In the genomic region with DNA sequence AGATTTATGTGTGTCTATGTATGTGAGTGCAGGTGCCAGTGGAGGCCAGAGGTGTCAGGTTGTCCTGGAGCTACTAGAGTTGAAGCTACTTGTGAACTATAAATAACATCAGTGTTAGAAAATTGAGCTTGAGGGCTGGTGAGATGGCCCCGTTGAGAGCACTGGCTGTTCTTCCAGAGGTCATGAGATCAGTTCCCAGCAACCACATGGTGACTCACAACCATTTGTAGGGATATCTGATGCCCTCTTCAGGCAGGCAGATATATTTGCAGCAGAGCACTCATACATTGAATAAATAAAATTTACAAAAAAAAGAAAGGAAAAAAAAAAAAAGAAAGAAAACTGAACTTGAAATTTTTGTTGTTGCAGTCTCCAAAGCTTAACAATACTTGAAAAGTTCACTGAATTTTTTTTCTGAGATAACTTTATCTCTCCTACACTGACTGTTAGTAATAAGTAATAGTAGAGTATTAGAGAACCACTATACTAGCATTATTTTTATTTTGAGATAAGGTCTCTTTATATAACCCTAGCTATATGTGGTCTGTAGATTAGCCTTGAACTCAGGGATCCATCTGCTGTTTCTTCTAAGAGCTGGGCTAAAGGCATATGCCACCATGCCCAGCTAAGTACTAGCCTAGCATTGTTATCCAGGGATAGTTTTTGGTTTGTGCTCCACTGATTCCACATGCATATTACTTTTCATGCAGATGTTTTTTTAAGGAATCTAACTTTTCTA, we compare ENCODE assay signal across 24 mouse cellular contexts. TPM values are rescaled to one million over a fixed set of nuclear protein-coding genes. Genes with fewer than 3 reads are reported as not detected.
DNase-seq lines count a peak whose midpoint lies in the region; ATAC-seq and TF ChIP-seq lines count a peak whose summit lies in the region.
"Had no signal": no experiment of that assay in that cellular context is flagged by ENCODE, and none has a peak within 500 bp of the region (broad histone marks: within the 10 kb centered on the region; RNA-seq: fewer than 3 reads in every experiment).

No protein-coding gene starts in this region.

- TF ChIP-seq CTCF in layer of hippocampus, adult 2 months (conservative IDR thresholded peaks at IDR 0.05), result peak; percentile 35; the same call in 1 of the 2 replicates
- TF ChIP-seq CTCF in E14TG2a.4 (conservative IDR thresholded peaks at IDR 0.05; ENCODE audit: low read length), result peak; percentile 26
- peak in 1 of 3 experiments; percentile 49; a peak in 2 of 6 replicates for TF ChIP-seq CTCF in MEL (IDR thresholded peaks at IDR 0.05 in 2 of 3, conservative IDR thresholded peaks at IDR 0.05 in 1 of 3; ENCODE audit: control insufficient read depth in 1 of 3, insufficient read depth in 1 of 3, low read depth in 2 of 3, low read length in 3 of 3, poor library complexity in 1 of 3, severe bottlenecking in 1 of 3)
- TF ChIP-seq CTCF in liver, postnatal 0 days (IDR thresholded peaks at IDR 0.05; ENCODE audit: low read depth), result 0 out of 2 replicates have a peak, but pooled peaks have one; percentile 2

- H3K79me2 ChIP-seq in MEL (ENCODE audit: control insufficient read depth, insufficient read depth, low read length, poor library complexity), result peaks cover 30% of the 10 kb centered on the region

- WGBS in liver, postnatal 0 days (ENCODE audit: insufficient replicate concordance), result 63% methylated on average over 1 of the region's 1 CpGs
- WGBS in midbrain, embryonic 10.5 days, result 79% methylated on average over 1 of the region's 1 CpGs

- 0 out of 4 replicates have a peak, but pooled peaks of 1 of the 2 experiments have one; percentile 19 for TF ChIP-seq EP300 in MEL (IDR thresholded peaks at IDR 0.05; ENCODE audit: low read depth in 1 of 2, low read length in 2 of 2)
- no peak for TF ChIP-seq EP300 in liver, postnatal 0 days (IDR thresholded peaks at IDR 0.05; ENCODE audit: low read depth)

- no peak overlapping the region for H3K9ac ChIP-seq in MEL (ENCODE audit: control insufficient read depth, low read depth, low read length, poor library complexity, severe bottlenecking)
- H3K9ac ChIP-seq in liver, postnatal 0 days (replicated peaks), result no peak overlapping the region
- H3K9ac ChIP-seq: embryonic facial prominence, embryonic 15.5 days; heart, embryonic 15.5 days; hindbrain, embryonic 14.5 days; lung, embryonic 14.5 days; midbrain, embryonic 12.5 days; neural tube, embryonic 15.5 days had no signal

- TF ChIP-seq POLR2A in MEL (IDR thresholded peaks at IDR 0.05; ENCODE audit: control insufficient read depth in 1 of 2, insufficient read depth in 1 of 2, low read depth in 1 of 2, low read length in 2 of 2, poor library complexity in 1 of 2), result no peak

- H3K4me1 ChIP-seq in E14TG2a.4 (replicated peaks; ENCODE audit: low read depth, low read length) (peaks cover 47% of the 10 kb centered on the region), MEL (ENCODE audit: control insufficient read depth in 1 of 2, insufficient read depth in 2 of 2, low read length in 2 of 2) (peaks cover 3 to 9% of the 10 kb centered on the region in 2 experiments; a peak in 2 of 4 replicates)
- H3K4me1 ChIP-seq in liver, postnatal 0 days (ENCODE audit: insufficient read depth), result no peaks in the 10 kb centered on the region
- H3K4me1 ChIP-seq in midbrain, embryonic 10.5 days, result peaks cover 6% of the 10 kb centered on the region; the same call in 1 of the 2 replicates
- H3K4me1 ChIP-seq: embryonic facial prominence, embryonic 15.5 days; forebrain, embryonic 10.5 days; heart, embryonic 15.5 days; midbrain, embryonic 12.5 days; neural tube, embryonic 15.5 days had no signal

- no peak for ATAC-seq in liver, postnatal 0 days
- ATAC-seq: forebrain, embryonic 16.5 days; inflammation-experienced regulatory T-cells, adult 6 months had no signal

- H3K4me2 ChIP-seq in liver, postnatal 0 days (ENCODE audit: low read depth, low read length), result no peak overlapping the region
- H3K4me2 ChIP-seq: embryonic facial prominence, embryonic 15.5 days; heart, embryonic 15.5 days; hindbrain, embryonic 14.5 days; lung, embryonic 14.5 days; midbrain, embryonic 12.5 days; neural tube, embryonic 15.5 days had no signal

- no peaks in the 10 kb centered on the region for H3K27me3 ChIP-seq in E14TG2a.4 (ENCODE audit: insufficient read depth, low read length)
- no peaks in the 10 kb centered on the region for H3K27me3 ChIP-seq in MEL (ENCODE audit: control insufficient read depth in 1 of 2, insufficient read depth in 2 of 2, low read length in 2 of 2)
- H3K27me3 ChIP-seq in liver, postnatal 0 days (ENCODE audit: insufficient read depth, low read length), result no peaks in the 10 kb centered on the region
- no peaks in the 10 kb centered on the region for H3K27me3 ChIP-seq in midbrain, embryonic 10.5 days (ENCODE audit: low read depth, poor library complexity, severe bottlenecking)
- H3K27me3 ChIP-seq: embryonic facial prominence, embryonic 15.5 days; heart, embryonic 15.5 days; midbrain, embryonic 12.5 days; neural tube, embryonic 15.5 days had no signal

- H3K9me3 ChIP-seq in E14TG2a.4 (ENCODE audit: low read length), result no peaks in the 10 kb centered on the region
- H3K9me3 ChIP-seq in MEL (replicated peaks; ENCODE audit: insufficient read depth, low read length), result no peaks in the 10 kb centered on the region
- H3K9me3 ChIP-seq in liver, postnatal 0 days (ENCODE audit: low read length), result no peaks in the 10 kb centered on the region
- H3K9me3 ChIP-seq in midbrain, embryonic 10.5 days (replicated peaks), result no peaks in the 10 kb centered on the region
- H3K9me3 ChIP-seq: embryonic facial prominence, embryonic 15.5 days; forebrain, embryonic 10.5 days; heart, embryonic 15.5 days; midbrain, embryonic 12.5 days; neural tube, embryonic 15.5 days had no signal

- no peak for DNase-seq in layer of hippocampus, adult 2 months (ENCODE audit: low spot score in 2 of 2)
- no peak for DNase-seq in layer of hippocampus, postnatal 25 days (ENCODE audit: extremely low spot score in 1 of 2, low spot score in 1 of 2)
- peak; percentile 41 for DNase-seq in MEL (ENCODE audit: low read depth, low spot score)
- no peak for DNase-seq in liver, postnatal 0 days
- no peak for DNase-seq in midbrain, embryonic 10.5 days (ENCODE audit: low spot score)
- no peak for DNase-seq in right cerebral cortex, adult 2 months (ENCODE audit: low spot score in 2 of 2)
- no peak for DNase-seq in kidney, postnatal 10 days
- DNase-seq: adrenal gland, postnatal 14 days; cerebellum, adult 9-10 months; heart, postnatal 4 days; kidney, adult 9 months; kidney, postnatal 36 days; lung, embryonic 14.5 days; lung, postnatal 4 days had no signal

- TF ChIP-seq RAD21 in MEL (IDR thresholded peaks at IDR 0.05; ENCODE audit: low read depth, low read length), result peak; percentile 7

- H3K36me3 ChIP-seq in E14TG2a.4 (ENCODE audit: insufficient read depth, low read length) (peaks cover 76% of the 10 kb centered on the region), MEL (ENCODE audit: control insufficient read depth in 1 of 2, insufficient read depth in 2 of 2, low read length in 2 of 2) (peaks cover 15 to 18% of the 10 kb centered on the region in 2 experiments)
- peaks cover 15% of the 10 kb centered on the region for H3K36me3 ChIP-seq in liver, postnatal 0 days (replicated peaks; ENCODE audit: insufficient read depth, low read length)
- H3K36me3 ChIP-seq in midbrain, embryonic 10.5 days, result peaks cover 59% of the 10 kb centered on the region

- H3K4me3 ChIP-seq in layer of hippocampus, adult 2 months, result no peak overlapping the region
- H3K4me3 ChIP-seq in E14TG2a.4 (replicated peaks; ENCODE audit: low read length) (no peak overlapping the region), MEL (ENCODE audit: control insufficient read depth in 1 of 2, insufficient read depth in 1 of 2, low read depth in 2 of 2, low read length in 2 of 2) (no peak overlapping the region)
- no peak overlapping the region for H3K4me3 ChIP-seq in liver, postnatal 0 days (ENCODE audit: low read depth, low read length)
- no peak overlapping the region for H3K4me3 ChIP-seq in midbrain, embryonic 10.5 days
- H3K4me3 ChIP-seq: embryonic facial prominence, embryonic 15.5 days; forebrain, embryonic 10.5 days; heart, embryonic 15.5 days; left cerebral cortex, adult 2 months; midbrain, embryonic 12.5 days; neural tube, embryonic 15.5 days had no signal

- H3K27ac ChIP-seq in layer of hippocampus, adult 2 months, result no peak overlapping the region
- H3K27ac ChIP-seq in MEL (ENCODE audit: control insufficient read depth, low read depth, low read length), result no peak overlapping the region
- H3K27ac ChIP-seq in liver, postnatal 0 days (ENCODE audit: low read depth), result no peak overlapping the region
- no peak overlapping the region for H3K27ac ChIP-seq in midbrain, embryonic 10.5 days (replicated peaks)
- H3K27ac ChIP-seq: embryonic facial prominence, embryonic 15.5 days; forebrain, embryonic 10.5 days; heart, embryonic 15.5 days; hindbrain, embryonic 14.5 days; left cerebral cortex, adult 2 months; midbrain, embryonic 12.5 days; neural tube, embryonic 15.5 days had no signal

TF ChIP-seq in MEL, 35 proteins besides CTCF, POLR2A, EP300 and RAD21 (continues in another document):
- TF ChIP-seq TCF12 (IDR thresholded peaks at IDR 0.05; ENCODE audit: low read depth, low read length), result peak; percentile 45; the same call in 1 of the 2 replicates
- TF ChIP-seq MYB (IDR thresholded peaks at IDR 0.05; ENCODE audit: low read depth, low read length), result no peak
- TF ChIP-seq USF1 (IDR thresholded peaks at IDR 0.05; ENCODE audit: low read depth, low read length), result 0 out of 2 replicates have a peak, but pooled peaks have one; percentile 21
- TF ChIP-seq POLR2AphosphoS2 (IDR thresholded peaks at IDR 0.05; ENCODE audit: low read length), result no peak
- peak; percentile 50; the same call in 1 of the 2 replicates for TF ChIP-seq GATA1 (IDR thresholded peaks at IDR 0.05; ENCODE audit: low read depth, low read length)
- TF ChIP-seq MXI1 (IDR thresholded peaks at IDR 0.05; ENCODE audit: low read depth, low read length), result no peak

RNA-seq across cellular contexts. Expression of gene Mga, which starts 20.8 kb away (rescaled TPM):
- total RNA-seq in layer of hippocampus, adult 2 months (2021), result 10 to 100 TPM; 66.6 to 72.7 TPM
- 10 to 100 TPM; 57.4 to 70.3 TPM for total RNA-seq in layer of hippocampus, postnatal 25 days (2021)
- 45.4 and 45.7 TPM in 2 replicates for total RNA-seq in MEL (2012; rRNA removed)
- polyA plus RNA-seq in MEL (2012; ENCODE audit: insufficient read depth in 1 of 2, insufficient read length in 2 of 2, low read depth in 1 of 2, low replicate concordance in 2 of 2, missing spikeins in 1 of 2), result 100 to 1,000 TPM in 1 of 2 experiments, 10 to 100 TPM in 1; 60.9 to 224 TPM
- 4.3 and 4.6 TPM in 2 replicates for polyA plus RNA-seq in liver, postnatal 0 days (2015; fragmentation: Nextera tagmentation; extraction: Ambion mirVana)
- 23.5 and 28.2 TPM in 2 replicates for polyA plus RNA-seq in midbrain, embryonic 10.5 days (2016; fragmentation: Nextera tagmentation; extraction: Ambion mirVana)

RNA-seq across cellular contexts. Expression of gene Mapkbp1, which starts 54.7 kb away (rescaled TPM):
- total RNA-seq in layer of hippocampus, adult 2 months (2021), result 10 to 100 TPM; 43.7 to 45.6 TPM
- total RNA-seq in layer of hippocampus, postnatal 25 days (2021), result 10 to 100 TPM; 41.3 to 51.0 TPM
- total RNA-seq in MEL (2012; rRNA removed), result 2.5 and 3.8 TPM in 2 replicates
- 1 to 10 TPM in 1 of 2 experiments, not detected in 1; 4.9 TPM for polyA plus RNA-seq in MEL (2012; ENCODE audit: insufficient read depth in 1 of 2, insufficient read length in 2 of 2, low read depth in 1 of 2, low replicate concordance in 2 of 2, missing spikeins in 1 of 2)
- 0.22 and 0.27 TPM in 2 replicates for polyA plus RNA-seq in liver, postnatal 0 days (2015; fragmentation: Nextera tagmentation; extraction: Ambion mirVana)
- polyA plus RNA-seq in midbrain, embryonic 10.5 days (2016; fragmentation: Nextera tagmentation; extraction: Ambion mirVana), result 3.3 and 4.4 TPM in 2 replicates
